Mouse (Mus musculus): Measurements from ENCODE around the gene Mxd3. TPM values are rescaled to one million over a fixed set of nuclear protein-coding genes. Genes with fewer than 3 reads are reported as not detected.

Gene Mxd3
- polyA plus RNA-seq, 1 experiment: 2.7 TPM

GRCm38 (mm10) chr13:55296760-55297159 is 32.9 kb downstream of the Mxd3 start:
- H3K4me3 ChIP-seq (replicated peaks; ENCODE audit: extremely low read depth, low read depth, low read length): no peak overlapping the region
- WGBS: 100% methylated on average over 1 of the region's 1 CpGs
- H3K4me1 ChIP-seq (ENCODE audit: control insufficient read depth, insufficient read depth, low read length): no peaks in the 10 kb centered on the region
- TF ChIP-seq POLR2A (IDR thresholded peaks at IDR 0.05; ENCODE audit: borderline replicate concordance, extremely low read depth, low read depth, low read length): no peak
- TF ChIP-seq CTCF (IDR thresholded peaks at IDR 0.05; ENCODE audit: insufficient read depth, low read length): no peak
- no peak for DNase-seq

DNA sequence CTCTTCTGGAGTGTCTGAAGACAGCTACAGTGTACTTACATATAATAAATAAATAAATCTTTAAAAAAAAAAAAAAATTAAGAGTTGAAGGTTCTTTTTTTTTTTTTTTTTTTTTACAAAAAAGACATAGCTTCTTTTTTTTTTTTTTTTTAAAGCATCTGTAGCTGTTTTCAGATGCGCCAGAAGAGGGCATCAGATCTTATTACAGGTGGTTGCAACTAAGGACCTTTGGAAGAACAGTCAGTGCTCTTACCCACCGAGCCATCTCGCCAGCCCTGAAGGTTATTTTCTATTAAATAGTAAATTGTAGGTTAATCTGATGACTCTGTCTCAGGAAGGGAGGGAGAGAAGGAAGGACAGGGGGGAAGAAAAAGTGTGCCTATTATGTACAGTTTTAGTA is 40.8 kb downstream of the Mxd3 start:
- Histone ChIP-seq H3K4me3 (replicated peaks; ENCODE audit: extremely low read depth, low read depth, low read length) (no peak overlapping the region), H3K4me1 (ENCODE audit: control insufficient read depth, insufficient read depth, low read length) (no peaks in the 10 kb centered on the region)
- DNase-seq: no peak
- TF ChIP-seq POLR2A (IDR thresholded peaks at IDR 0.05; ENCODE audit: borderline replicate concordance, extremely low read depth, low read depth, low read length) (no peak), CTCF (IDR thresholded peaks at IDR 0.05; ENCODE audit: insufficient read depth, low read length) (no peak)
- 73% methylated on average over 3 of the region's 3 CpGs for WGBS

GRCm38 (mm10) chr13:55277646-55278045 is 52.0 kb downstream of the Mxd3 start:
- Histone ChIP-seq H3K4me3 (replicated peaks; ENCODE audit: extremely low read depth, low read depth, low read length) (no peak overlapping the region), H3K4me1 (ENCODE audit: control insufficient read depth, insufficient read depth, low read length) (no peaks in the 10 kb centered on the region)
- DNase-seq: no peak
- TF ChIP-seq POLR2A (IDR thresholded peaks at IDR 0.05; ENCODE audit: borderline replicate concordance, extremely low read depth, low read depth, low read length) (no peak), CTCF (IDR thresholded peaks at IDR 0.05; ENCODE audit: insufficient read depth, low read length) (no peak)
- WGBS: 83% methylated on average over 5 of the region's 5 CpGs

DNA sequence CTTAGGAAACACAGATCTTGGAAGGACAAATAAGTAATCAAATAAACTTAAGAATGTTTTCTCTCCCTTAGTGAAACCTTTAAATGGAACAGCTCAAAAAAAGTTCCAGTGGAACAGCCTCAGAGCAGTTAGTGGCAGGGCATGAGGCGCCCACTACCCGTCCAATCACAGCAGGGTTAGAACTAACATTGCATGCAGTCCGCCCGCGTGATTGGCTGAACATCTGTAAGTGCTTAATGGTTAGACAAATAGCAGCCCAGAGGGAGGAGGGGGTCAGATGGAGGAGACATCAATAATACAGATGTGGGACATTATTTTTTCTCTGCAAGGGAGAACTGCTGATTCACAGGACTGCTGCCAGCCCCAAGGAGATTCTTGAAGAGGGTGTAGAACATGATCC is 52.4 kb downstream of the Mxd3 start:
- WGBS: 89% methylated on average over 5 of the region's 5 CpGs
- Histone ChIP-seq H3K4me3 (replicated peaks; ENCODE audit: extremely low read depth, low read depth, low read length) (no peak overlapping the region), H3K4me1 (ENCODE audit: control insufficient read depth, insufficient read depth, low read length) (no peaks in the 10 kb centered on the region)
- DNase-seq: no peak
- TF ChIP-seq CTCF (IDR thresholded peaks at IDR 0.05; ENCODE audit: insufficient read depth, low read length): no peak
- TF ChIP-seq POLR2A (IDR thresholded peaks at IDR 0.05; ENCODE audit: borderline replicate concordance, extremely low read depth, low read depth, low read length): no peak

Other genes starting within 250 kb of the Mxd3 start
- 4.7 and 7.2 TPM in 2 replicates for gene Uimc1, start 229.5 kb downstream of the Mxd3 start, polyA plus RNA-seq (2012; rRNA removed)
- gene Zfp346, start 224.5 kb downstream of the Mxd3 start, polyA plus RNA-seq (2012; rRNA removed): 18.4 and 20.9 TPM in 2 replicates
- gene Gm17617, start 196.3 kb downstream of the Mxd3 start, polyA plus RNA-seq (2012; rRNA removed): not detected in 2 replicates
- gene Fgfr4, start 177.2 kb downstream of the Mxd3 start, polyA plus RNA-seq (2012; rRNA removed): 63.3 TPM in 2 replicates
- 16.7 and 21.6 TPM in 2 replicates for gene Nsd1, start 120.0 kb downstream of the Mxd3 start, polyA plus RNA-seq (2012; rRNA removed)
- 216 and 247 TPM in 2 replicates for gene Prelid1, start 9.3 kb downstream of the Mxd3 start, polyA plus RNA-seq (2012; rRNA removed)
- gene Rab24, start 7.9 kb downstream of the Mxd3 start, polyA plus RNA-seq (2012; rRNA removed): 60.4 and 69.2 TPM in 2 replicates
- 76.2 and 80.8 TPM in 2 replicates for gene Lman2, start 33.0 kb upstream of the Mxd3 start, polyA plus RNA-seq (2012; rRNA removed)
- 11.7 and 11.8 TPM in 2 replicates for gene Rgs14, start 39.9 kb upstream of the Mxd3 start, polyA plus RNA-seq (2012; rRNA removed)
- gene Slc34a1, start 68.4 kb upstream of the Mxd3 start, polyA plus RNA-seq (2012; rRNA removed): 0.28 and 1.7 TPM in 2 replicates
- gene Pfn3, start 85.4 kb upstream of the Mxd3 start, polyA plus RNA-seq (2012; rRNA removed): not detected in 2 replicates
- gene F12, start 97.0 kb upstream of the Mxd3 start, polyA plus RNA-seq (2012; rRNA removed): 0.19 and 0.36 TPM in 2 replicates
- 45.2 and 55.5 TPM in 2 replicates for gene Grk6, start 115.2 kb upstream of the Mxd3 start, polyA plus RNA-seq (2012; rRNA removed)
- 5.6 and 9.6 TPM in 2 replicates for gene Prr7, start 134.4 kb upstream of the Mxd3 start, polyA plus RNA-seq (2012; rRNA removed)
- 20.6 and 21.6 TPM in 2 replicates for gene Dbn1, start 158.3 kb upstream of the Mxd3 start, polyA plus RNA-seq (2012; rRNA removed)
- gene Pdlim7, start 183.9 kb upstream of the Mxd3 start, polyA plus RNA-seq (2012; rRNA removed): 72.1 and 80.5 TPM in 2 replicates
- gene Dok3, start 199.5 kb upstream of the Mxd3 start, polyA plus RNA-seq (2012; rRNA removed): 39.8 TPM in 2 replicates
- gene Ddx41, start 206.8 kb upstream of the Mxd3 start, polyA plus RNA-seq (2012; rRNA removed): 58.0 and 61.1 TPM in 2 replicates
- gene Fam193b, start 241.3 kb upstream of the Mxd3 start, polyA plus RNA-seq (2012; rRNA removed): 142 and 151 TPM in 2 replicates
- 59.3 and 81.6 TPM in 2 replicates for gene Tmed9, start 243.9 kb upstream of the Mxd3 start, polyA plus RNA-seq (2012; rRNA removed)

Measured in lung, adult 2 months (tissue).